Mouse (Mus musculus): ENCODE results near the gene Eif4a1. TPM values are rescaled to one million over a fixed set of nuclear protein-coding genes. Genes with fewer than 3 reads are reported as not detected.
"Not testable (repeated sequence)": the region's sequence is repeated elsewhere in the genome, so short reads cannot be mapped to it uniquely, and the experiment has no call there.

Gene Eif4a1
- total and polyA plus RNA-seq, 3 experiments, result 114 to 1,689 (median 634) TPM

DNA sequence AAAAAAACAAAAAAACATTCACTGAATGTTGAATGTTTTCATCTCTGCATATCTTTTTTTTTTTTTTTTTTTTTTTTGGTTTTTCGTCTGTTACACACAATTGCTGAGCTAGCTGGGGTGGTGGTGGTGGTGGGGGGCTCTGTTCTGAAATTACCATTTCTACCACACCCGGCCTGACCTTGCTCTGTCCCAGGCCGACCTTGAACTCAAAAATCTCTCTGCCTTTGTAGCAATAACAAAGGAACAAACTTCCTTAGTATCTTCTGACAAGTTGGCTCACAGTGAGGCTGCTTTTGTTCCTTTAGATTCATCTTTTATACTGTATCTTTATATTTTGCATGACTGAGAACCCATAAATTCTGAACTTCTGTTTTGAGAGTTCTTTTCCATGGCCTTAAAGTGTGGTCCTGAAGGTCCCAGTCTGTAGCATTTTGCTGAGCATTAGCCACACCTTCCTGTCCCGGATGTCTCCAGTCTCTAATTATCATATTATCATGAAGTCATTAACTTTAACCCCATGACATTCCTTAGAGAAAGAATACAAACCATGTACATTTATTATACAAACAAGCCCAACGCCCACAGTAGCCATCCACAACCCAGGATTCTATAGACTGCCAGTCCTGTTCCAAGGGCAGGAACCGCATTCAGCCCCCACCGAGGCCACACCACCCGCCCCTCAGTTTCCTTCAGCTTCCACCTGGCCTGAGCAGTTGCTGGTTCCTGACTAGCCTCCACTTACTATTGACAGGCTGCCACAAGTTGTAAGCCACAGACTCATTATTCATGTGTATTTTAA lies 31.8 kb upstream of the Eif4a1 start:
- Histone ChIP-seq H3K9ac (ENCODE audit: control insufficient read depth, low read depth, low read length, poor library complexity, severe bottlenecking) (no peak overlapping the region), H3K79me2 (ENCODE audit: control insufficient read depth, insufficient read depth, low read length, poor library complexity) (no peaks in the 10 kb centered on the region), H3K4me3 (ENCODE audit: control insufficient read depth in 1 of 2, insufficient read depth in 1 of 2, low read depth in 2 of 2, low read length in 2 of 2) (no peak overlapping the region), H3K4me1 (ENCODE audit: control insufficient read depth in 1 of 2, insufficient read depth in 2 of 2, low read length in 2 of 2) (peaks cover 0 to 7% of the 10 kb centered on the region in 2 experiments; a peak in 3 of 4 replicates), H3K27me3 (ENCODE audit: control insufficient read depth in 1 of 2, insufficient read depth in 2 of 2, low read length in 2 of 2) (peaks cover 0 to 2% of the 10 kb centered on the region in 2 experiments; a peak in 1 of 4 replicates), H3K27ac (ENCODE audit: control insufficient read depth, low read depth, low read length) (no peak overlapping the region), H3K9me3 (replicated peaks; ENCODE audit: insufficient read depth, low read length) (no peaks in the 10 kb centered on the region), H3K36me3 (ENCODE audit: control insufficient read depth in 1 of 2, insufficient read depth in 2 of 2, low read length in 2 of 2) (peaks cover 0 to 5% of the 10 kb centered on the region in 2 experiments; a peak in 1 of 4 replicates)
- no peak for DNase-seq (ENCODE audit: low read depth, low spot score)
- TF ChIP-seq MEF2A (IDR thresholded peaks at IDR 0.05; ENCODE audit: extremely low read depth, insufficient replicate concordance, low read depth, low read length, poor library complexity, severe bottlenecking) (no peak), USF2 (IDR thresholded peaks at IDR 0.05; ENCODE audit: borderline replicate concordance in 1 of 2, insufficient read depth in 1 of 2, low read depth in 1 of 2, low read length in 2 of 2) (no peak), ZMIZ1 (IDR thresholded peaks at IDR 0.05; ENCODE audit: low read depth, low read length) (no peak), MYB (IDR thresholded peaks at IDR 0.05; ENCODE audit: low read depth, low read length) (no peak), UBTF (IDR thresholded peaks at IDR 0.05; ENCODE audit: borderline replicate concordance, insufficient read depth, low read depth, low read length) (no peak), NRF1 (IDR thresholded peaks at IDR 0.05; ENCODE audit: insufficient read depth, low read depth, low read length, poor library complexity, severe bottlenecking) (no peak), USF1 (IDR thresholded peaks at IDR 0.05; ENCODE audit: low read depth, low read length) (no peak), MAZ (IDR thresholded peaks at IDR 0.05; ENCODE audit: low read depth, low read length) (no peak), TBP (IDR thresholded peaks at IDR 0.05; ENCODE audit: low read depth, low read length) (no peak), ZNF384 (IDR thresholded peaks at IDR 0.05; ENCODE audit: low read depth, low read length) (no peak), RCOR1 (IDR thresholded peaks at IDR 0.05; ENCODE audit: low read depth, low read length) (no peak)

DNA sequence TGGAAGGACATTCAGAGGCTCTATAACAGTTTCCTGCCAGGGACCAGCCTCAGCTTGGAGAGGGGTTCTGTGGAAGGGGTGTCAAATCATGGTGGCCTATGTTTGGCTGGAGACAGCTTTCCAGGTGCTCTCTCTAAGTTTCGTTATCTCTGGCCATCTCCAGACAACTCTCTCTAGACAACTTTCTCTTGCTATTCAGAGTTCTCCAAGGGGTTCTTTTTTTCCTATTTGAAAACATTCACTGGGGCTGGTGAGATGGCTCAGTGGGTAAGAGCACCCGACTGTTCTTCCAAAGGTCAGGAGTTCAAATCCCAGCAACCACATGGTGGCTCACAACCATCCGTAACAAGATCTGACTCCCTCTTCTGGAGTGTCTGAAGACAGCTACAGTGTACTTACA lies 31.2 kb upstream of the Eif4a1 start:
- not testable (repeated sequence) for H3K36me3 ChIP-seq (ENCODE audit: control insufficient read depth in 1 of 2, insufficient read depth in 2 of 2, low read length in 2 of 2); H3K27ac ChIP-seq (ENCODE audit: control insufficient read depth, low read depth, low read length); H3K9ac ChIP-seq (ENCODE audit: control insufficient read depth, low read depth, low read length, poor library complexity, severe bottlenecking); DNase-seq (ENCODE audit: low read depth, low spot score); H3K4me3 ChIP-seq (ENCODE audit: control insufficient read depth in 1 of 2, insufficient read depth in 1 of 2, low read depth in 2 of 2, low read length in 2 of 2); H3K4me1 ChIP-seq (ENCODE audit: control insufficient read depth in 1 of 2, insufficient read depth in 2 of 2, low read length in 2 of 2); H3K27me3 ChIP-seq (ENCODE audit: control insufficient read depth in 1 of 2, insufficient read depth in 2 of 2, low read length in 2 of 2); H3K79me2 ChIP-seq (ENCODE audit: control insufficient read depth, insufficient read depth, low read length, poor library complexity); H3K9me3 ChIP-seq (replicated peaks; ENCODE audit: insufficient read depth, low read length)

DNA sequence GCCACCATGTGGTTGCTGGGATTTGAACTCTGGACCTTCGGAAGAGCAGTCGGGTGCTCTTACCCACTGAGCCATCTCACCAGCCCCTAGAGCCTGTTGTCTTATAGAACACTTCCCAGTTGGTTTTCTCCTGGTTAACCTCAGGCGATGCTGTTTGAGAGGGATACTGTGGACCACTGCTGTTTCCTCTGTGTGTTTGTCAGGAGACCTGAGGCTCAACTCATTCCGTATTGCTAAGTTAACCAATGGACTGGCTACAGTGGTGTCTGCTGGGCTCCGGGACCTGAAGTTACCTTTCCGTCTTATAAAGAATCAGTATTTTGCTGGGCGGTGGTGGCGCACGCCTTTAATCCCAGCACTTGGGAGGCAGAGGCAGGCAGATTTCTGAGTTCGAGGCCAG lies 30.7 kb upstream of the Eif4a1 start:
- not testable (repeated sequence) for H3K4me1 ChIP-seq (ENCODE audit: control insufficient read depth in 1 of 2, insufficient read depth in 2 of 2, low read length in 2 of 2); H3K9ac ChIP-seq (ENCODE audit: control insufficient read depth, low read depth, low read length, poor library complexity, severe bottlenecking); H3K27me3 ChIP-seq (ENCODE audit: control insufficient read depth in 1 of 2, insufficient read depth in 2 of 2, low read length in 2 of 2); H3K27ac ChIP-seq (ENCODE audit: control insufficient read depth, low read depth, low read length); H3K79me2 ChIP-seq (ENCODE audit: control insufficient read depth, insufficient read depth, low read length, poor library complexity); H3K36me3 ChIP-seq (ENCODE audit: control insufficient read depth in 1 of 2, insufficient read depth in 2 of 2, low read length in 2 of 2); H3K9me3 ChIP-seq (replicated peaks; ENCODE audit: insufficient read depth, low read length); H3K4me3 ChIP-seq (ENCODE audit: control insufficient read depth in 1 of 2, insufficient read depth in 1 of 2, low read depth in 2 of 2, low read length in 2 of 2); DNase-seq (ENCODE audit: low read depth, low spot score)

All from MEL (cell line).